Mouse (Mus musculus) heart, postnatal 25 days (tissue): ENCODE data around the gene Gngt2. TPM values are rescaled to one million over a fixed set of nuclear protein-coding genes. Genes with fewer than 3 reads are reported as not detected.
A peak's percentile ranks its signal among the peaks of the same experiment; 100 is the strongest.

ENCODE experiments used
- DNase-seq: peaks from one replicate; pipeline ENCODE4 v3.0.0; 2022; ENCODE audit warnings: low spot score
- intact Hi-C: fragments of 180-260 bp; cut with DNase I; formaldehyde crosslinking; loops from one replicate; pipeline ENCODE4 v1.15.1; 2025
- total RNA-seq, 2 experiments: library from RNA; stranded (reverse); gene quantifications; 2 replicates each; pipeline ENCODE4 v1.2.3; 2021

Gngt2 gene
- total RNA-seq = 10 to 100 TPM; 20.6 to 21.9 TPM

GRCm38 (mm10) chr11:95837059-95837458, at the start of gene Gngt2:
TSS of gene Gngt2 (plus strand) at chr11:95837216.
- intact Hi-C loops = no loop called here
- peak; percentile 75 for DNase-seq

- no peak for DNase-seq
- intact Hi-C loops = no loop called here
Observed at GRCm38 (mm10) chr11:95789451-95789891, 47.5 kb upstream of the Gngt2 start.

- peak; percentile 28 for DNase-seq
- intact Hi-C loops = no loop called here
Observed at GRCm38 (mm10) chr11:95791787-95792186, 45.2 kb upstream of the Gngt2 start.

GRCm38 (mm10) chr11:95792950-95793509, 44.0 kb upstream of the Gngt2 start:
- DNase-seq = no peak
- intact Hi-C loops = no loop called here

- DNase-seq = no peak
- intact Hi-C loops = loop anchor here (2.0 kb wide), 1 partner anchor 31 kb away; the partner anchor contains the start of gene Phospho1
Observed at GRCm38 (mm10) chr11:95794201-95794600, 42.8 kb upstream of the Gngt2 start.

- DNase-seq = no peak
- intact Hi-C loops = loop anchor here (2.0 kb wide), 1 partner anchor 29 kb away; the partner anchor contains the start of gene Phospho1
Observed at GRCm38 (mm10) chr11:95795582-95795981, 41.4 kb upstream of the Gngt2 start.

GRCm38 (mm10) chr11:95805010-95805409, 32.0 kb upstream of the Gngt2 start:
- intact Hi-C loops = no loop called here
- no peak for DNase-seq

GRCm38 (mm10) chr11:95805527-95805926, 31.5 kb upstream of the Gngt2 start:
- intact Hi-C loops = no loop called here
- no peak for DNase-seq

GRCm38 (mm10) chr11:95807884-95808283, 29.1 kb upstream of the Gngt2 start:
- DNase-seq = no peak
- intact Hi-C loops = no loop called here

- intact Hi-C loops = no loop called here
- DNase-seq = no peak
Observed at GRCm38 (mm10) chr11:95808448-95809011, 28.5 kb upstream of the Gngt2 start.

GRCm38 (mm10) chr11:95809603-95810002, 27.4 kb upstream of the Gngt2 start:
- intact Hi-C loops = no loop called here
- DNase-seq = no peak

- intact Hi-C loops = no loop called here
- no peak for DNase-seq
Observed at GRCm38 (mm10) chr11:95810828-95811227, 26.2 kb upstream of the Gngt2 start.

GRCm38 (mm10) chr11:95811741-95812140, 25.3 kb upstream of the Gngt2 start:
- no peak for DNase-seq
- intact Hi-C loops = no loop called here

GRCm38 (mm10) chr11:95812224-95812623, 24.8 kb upstream of the Gngt2 start:
- no peak for DNase-seq
- intact Hi-C loops = no loop called here

GRCm38 (mm10) chr11:95814101-95814500, 22.9 kb upstream of the Gngt2 start:
- intact Hi-C loops = no loop called here

GRCm38 (mm10) chr11:95814857-95815256, 22.2 kb upstream of the Gngt2 start:
- intact Hi-C loops = no loop called here
- DNase-seq = no peak

More at GRCm38 (mm10) chr11:95814101-95814500, 22.9 kb upstream of the Gngt2 start:
- no peak for DNase-seq

GRCm38 (mm10) chr11:95815412-95815811, 21.6 kb upstream of the Gngt2 start:
- no peak for DNase-seq
- intact Hi-C loops = no loop called here

GRCm38 (mm10) chr11:95819138-95819537, 17.9 kb upstream of the Gngt2 start:
- intact Hi-C loops = no loop called here
- DNase-seq = no peak

GRCm38 (mm10) chr11:95821511-95821910, 15.5 kb upstream of the Gngt2 start:
- intact Hi-C loops = loop anchor here (10.0 kb wide), 1 partner anchor 137 kb away; no protein-coding TSS in a partner anchor
- DNase-seq = no peak

- intact Hi-C loops = loop anchor here (10.0 kb wide), 1 partner anchor 138 kb away; no protein-coding TSS in a partner anchor
Observed at GRCm38 (mm10) chr11:95822437-95822836, 14.6 kb upstream of the Gngt2 start.

GRCm38 (mm10) chr11:95824071-95824876, 12.7 kb upstream of the Gngt2 start, which contains the start of gene Phospho1:
TSS of gene Phospho1 (plus strand) at chr11:95824499.
- DNase-seq = peak; percentile 90
- intact Hi-C loops = loop anchor here (2.0 to 10.0 kb wide), 3 partner anchors 29 to 139 kb away; no protein-coding TSS in a partner anchor

More at GRCm38 (mm10) chr11:95822437-95822836, 14.6 kb upstream of the Gngt2 start:
- no peak for DNase-seq
